Mouse (Mus musculus) brain, embryonic 18.5 days (tissue): ENCODE results near the gene Ccnk.

Experiments
- DNase-seq: peaks from one replicate; pipeline ENCODE4 v3.0.0-alpha.2; 2012; ENCODE audit warnings: low read depth, low spot score

Gene Ccnk

DNA sequence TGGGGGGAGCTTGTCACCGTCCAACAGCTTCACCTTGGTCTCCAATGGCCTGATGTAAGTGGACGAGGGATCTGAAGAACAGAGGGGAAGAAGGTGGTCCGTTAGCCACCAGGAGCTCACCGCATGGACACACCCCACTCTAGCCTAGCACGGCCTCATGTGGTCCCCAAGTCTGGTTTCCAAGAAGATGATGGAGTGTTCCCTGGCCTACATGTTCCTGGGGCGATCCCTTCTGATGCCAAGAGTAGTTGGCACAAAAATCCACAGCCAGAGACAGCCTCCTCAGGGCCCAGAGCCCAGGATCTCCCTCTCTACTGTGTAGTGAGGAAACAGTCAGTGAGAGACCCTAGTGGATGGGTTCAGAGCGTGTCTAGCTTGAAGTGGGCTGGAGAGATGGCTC is 42.3 kb downstream of the Ccnk start:
- no peak for DNase-seq

DNA sequence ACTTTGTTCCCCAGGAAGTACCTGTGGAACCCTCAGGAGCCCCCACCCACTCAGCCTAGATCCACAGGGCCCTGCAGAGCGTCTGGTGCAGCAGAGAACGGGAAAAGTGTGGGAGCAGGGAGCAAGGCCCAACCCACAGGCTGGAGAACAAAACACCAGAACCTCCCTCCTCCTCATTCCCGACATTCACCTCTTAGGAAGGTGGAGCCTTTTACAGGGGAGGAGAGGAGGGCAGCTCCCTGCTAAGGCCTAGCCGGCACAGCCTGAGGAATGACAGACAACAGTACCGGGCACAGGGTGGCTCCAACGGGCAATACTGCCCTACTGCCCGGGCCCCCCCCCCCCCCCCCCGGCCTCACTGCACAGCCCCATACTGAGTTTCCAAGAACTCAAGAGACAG is 44.0 kb downstream of the Ccnk start:
- no peak for DNase-seq

DNA sequence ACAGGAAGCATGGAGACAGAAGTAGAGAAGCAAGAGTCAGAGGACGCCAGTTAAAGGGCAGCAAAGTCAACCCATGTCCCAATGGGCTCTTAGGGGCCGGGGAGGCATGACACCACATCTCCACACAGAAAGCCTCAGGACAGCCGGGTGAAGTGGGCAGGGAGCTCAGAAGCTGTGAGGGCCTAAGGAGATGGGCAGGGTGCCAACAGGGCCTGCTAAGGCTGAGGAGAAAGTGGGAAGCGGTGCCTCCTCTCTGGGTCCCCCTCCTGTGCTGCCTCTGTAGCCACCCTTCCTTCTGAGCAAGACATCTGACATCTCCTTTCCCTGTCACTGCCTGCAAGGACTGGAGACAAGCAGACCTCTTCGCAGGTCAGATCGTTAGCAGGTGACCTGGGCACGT is 46.4 kb downstream of the Ccnk start:
- DNase-seq: no peak

DNA sequence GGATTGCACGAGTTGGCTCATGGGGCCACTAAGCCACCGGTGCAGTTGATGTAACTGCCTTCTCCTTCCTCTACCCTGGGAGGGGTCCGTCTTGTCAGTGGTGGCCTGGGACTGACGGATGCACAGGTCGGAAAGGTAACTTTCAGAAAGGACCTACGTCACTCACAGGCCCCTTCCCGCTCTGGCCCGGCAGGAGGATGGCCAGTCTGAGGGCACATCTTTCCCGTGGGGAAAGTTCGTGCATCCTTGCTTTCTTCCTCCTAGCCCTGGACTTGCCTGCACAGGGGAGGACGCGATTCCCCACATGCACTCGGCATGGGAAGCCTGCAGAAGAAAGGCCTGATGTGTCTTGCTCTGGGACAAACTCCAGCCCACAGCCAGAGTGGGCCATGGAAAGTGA is 46.8 kb downstream of the Ccnk start:
- no peak for DNase-seq

DNA sequence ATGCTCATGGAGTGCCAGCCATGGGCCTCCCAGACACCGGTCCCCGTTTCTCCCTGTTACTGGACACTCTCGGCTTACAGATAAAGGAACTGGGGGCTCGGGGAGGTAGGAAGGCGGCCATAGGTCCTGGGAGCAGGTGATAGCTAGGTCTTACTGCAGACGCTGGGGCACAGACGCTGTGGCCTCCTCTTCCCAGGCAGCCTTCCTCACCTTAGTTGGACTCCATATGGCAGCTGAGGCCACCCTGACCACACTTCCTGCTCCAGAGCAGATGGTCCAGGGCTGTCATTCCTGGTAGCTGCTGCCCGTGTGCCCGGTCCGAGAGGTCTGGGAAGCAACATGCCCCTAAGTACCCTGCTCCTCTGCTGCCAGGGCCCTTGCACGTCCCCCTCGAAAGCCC is 47.6 kb downstream of the Ccnk start:
- DNase-seq: no peak

DNA sequence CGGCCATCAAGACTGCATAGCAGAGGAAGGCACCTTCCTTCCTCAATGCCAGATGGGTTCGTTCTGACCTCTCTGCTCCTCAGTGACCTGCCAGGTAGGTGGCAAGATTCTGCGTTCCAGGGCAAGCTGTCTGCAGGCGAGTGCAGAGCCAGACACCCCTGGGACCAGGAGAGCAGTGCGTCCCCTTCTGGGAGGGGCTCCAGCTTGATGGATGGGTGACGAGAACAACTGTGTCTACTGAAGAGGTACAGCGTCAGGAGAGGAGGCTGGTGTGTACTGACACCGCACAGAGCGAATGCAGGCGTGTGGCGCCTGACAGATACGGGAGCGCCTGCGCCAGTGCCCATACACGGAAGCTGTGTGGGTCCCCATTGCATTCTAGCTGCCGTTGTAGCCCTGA is 48.1 kb downstream of the Ccnk start:
- DNase-seq: no peak

DNA sequence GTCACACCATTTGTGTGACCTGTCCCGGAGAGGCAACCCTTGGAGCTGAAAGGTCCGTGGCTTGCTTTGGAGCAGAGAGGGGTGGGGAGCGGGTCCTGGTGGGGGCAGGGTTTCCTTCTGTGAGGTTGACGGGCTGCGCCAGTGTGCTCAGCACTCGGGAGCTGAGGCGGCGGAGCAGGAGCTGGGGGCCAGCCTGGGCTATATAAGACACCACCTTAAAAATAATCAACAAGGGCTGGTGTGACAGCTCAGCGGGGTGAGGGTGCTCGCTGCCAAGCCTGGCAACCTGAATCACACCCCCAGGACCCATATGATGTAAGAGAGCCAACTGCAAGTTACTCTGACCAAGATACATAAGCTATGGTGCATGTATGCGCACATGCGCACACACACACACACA is 50.7 kb downstream of the Ccnk start:
- no peak for DNase-seq

DNA sequence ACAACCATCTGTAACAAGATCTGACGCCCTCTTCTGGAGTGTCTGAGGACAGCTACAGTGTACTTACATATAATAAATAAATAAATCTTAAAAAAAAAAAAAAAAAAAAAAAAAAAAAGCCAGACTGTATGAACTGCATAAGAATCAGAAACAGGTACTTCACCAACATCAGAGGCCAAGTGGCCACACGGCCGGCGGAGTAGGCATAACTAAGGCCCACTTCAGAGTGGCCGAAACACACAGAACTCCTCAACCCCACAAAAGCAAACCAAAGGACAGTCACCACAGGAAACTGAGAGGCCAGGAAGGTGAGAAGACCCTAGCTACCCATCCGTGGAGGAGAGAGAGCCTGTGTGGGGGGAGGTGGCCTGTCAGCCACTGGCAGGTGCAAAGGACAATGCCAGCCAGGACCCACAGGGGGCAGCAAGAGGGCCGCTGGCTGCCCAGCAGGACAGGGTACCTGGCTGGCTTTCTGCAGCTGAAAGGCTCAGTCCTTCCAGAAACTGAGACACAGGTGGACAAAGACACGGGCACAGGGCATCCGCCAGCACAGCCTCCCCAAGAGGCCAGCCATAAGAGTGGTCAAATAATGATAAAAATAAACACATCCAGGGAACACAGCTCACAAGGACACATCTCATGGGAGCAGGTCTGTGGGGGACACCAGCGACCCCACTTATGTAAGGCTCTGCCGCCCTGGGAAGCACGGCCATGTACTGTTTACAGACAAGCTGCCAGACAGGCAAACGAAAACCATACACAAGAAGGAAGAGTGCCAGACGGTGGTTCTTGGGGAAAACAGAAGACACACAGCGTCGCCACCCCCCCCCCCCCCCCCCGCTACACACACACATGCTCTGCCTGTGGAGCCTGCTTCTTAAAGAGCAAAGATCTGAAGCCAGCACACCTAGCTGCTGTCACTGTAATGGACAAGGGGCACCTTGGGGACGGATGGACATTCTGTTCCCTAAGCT is 51.7 kb downstream of the Ccnk start:
- DNase-seq: no peak

DNA sequence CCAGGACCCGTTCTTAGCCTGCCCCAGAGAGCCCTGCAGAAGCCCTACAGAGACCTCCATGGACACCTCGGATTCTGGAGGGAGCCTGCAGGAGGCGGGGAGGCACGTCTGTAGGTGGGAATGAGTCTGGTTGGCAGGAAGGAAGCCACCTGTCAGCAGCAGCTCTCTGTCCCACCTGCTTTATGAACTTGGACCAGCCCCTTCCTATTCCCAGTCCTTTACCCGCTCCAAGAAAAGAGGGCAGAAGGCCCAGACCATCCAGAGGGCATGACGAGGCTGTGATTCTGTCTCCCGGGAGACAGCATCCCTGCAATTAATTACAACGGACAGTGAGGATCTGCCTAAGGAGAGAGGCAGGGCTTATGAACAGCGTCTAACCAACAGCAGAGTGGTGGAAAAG is 52.5 kb downstream of the Ccnk start:
- no peak for DNase-seq

DNA sequence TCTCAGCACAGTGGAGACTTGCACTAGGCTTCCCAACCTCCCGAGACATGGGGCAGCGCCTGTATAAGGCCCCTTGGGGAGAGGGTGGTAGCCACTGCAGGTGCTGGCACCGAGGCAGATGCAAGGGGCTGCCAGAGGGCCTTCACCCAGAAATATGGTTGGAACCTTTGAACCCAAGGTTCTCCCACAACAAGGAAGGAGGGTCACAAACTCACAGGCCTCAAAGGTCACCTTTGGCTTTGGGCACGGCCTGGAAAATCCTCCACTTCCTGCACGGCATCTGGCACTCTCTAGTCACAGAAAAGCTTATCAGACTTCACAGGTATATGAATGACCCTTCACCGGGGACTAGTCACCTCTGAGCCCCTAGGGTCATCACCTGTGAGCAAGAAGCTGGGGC is 54.4 kb downstream of the Ccnk start:
- DNase-seq: no peak

DNA sequence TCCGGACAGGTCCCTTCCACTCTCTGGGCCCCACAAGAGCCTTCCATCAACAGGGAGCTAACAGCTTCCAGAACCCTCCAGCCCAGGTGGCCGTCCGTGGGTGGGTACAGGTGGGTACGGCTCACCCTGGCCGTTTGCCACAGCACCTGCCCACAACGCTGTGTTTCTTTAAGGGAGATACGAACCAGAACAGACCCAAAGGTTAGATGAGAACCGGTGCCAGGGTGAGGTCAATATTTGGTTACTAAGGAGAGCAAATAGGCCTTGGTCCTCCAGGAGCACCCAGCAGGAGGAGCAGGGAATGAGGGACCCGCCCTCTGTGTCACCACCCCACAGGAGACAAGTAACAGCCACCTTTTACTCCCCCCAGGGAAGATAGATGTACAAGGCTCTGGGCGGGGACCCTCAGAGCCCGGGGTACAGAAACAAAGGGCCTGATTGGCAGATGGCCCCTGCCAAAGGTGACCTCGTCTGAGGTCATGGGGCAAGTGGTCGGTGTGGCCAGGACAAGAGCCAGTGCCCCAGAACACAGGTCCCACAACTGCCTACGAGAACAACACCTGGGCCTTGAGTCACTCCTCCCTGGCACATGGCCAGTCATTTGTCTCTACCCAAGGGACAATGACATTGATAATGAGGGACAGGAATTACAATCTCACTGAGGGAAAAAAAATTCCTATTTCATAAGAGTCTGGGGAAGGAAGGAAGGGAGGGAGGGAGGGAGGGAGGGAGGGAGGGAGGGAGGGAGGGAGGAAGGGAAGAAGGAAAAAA is 55.6 kb downstream of the Ccnk start:
- no peak for DNase-seq

DNA sequence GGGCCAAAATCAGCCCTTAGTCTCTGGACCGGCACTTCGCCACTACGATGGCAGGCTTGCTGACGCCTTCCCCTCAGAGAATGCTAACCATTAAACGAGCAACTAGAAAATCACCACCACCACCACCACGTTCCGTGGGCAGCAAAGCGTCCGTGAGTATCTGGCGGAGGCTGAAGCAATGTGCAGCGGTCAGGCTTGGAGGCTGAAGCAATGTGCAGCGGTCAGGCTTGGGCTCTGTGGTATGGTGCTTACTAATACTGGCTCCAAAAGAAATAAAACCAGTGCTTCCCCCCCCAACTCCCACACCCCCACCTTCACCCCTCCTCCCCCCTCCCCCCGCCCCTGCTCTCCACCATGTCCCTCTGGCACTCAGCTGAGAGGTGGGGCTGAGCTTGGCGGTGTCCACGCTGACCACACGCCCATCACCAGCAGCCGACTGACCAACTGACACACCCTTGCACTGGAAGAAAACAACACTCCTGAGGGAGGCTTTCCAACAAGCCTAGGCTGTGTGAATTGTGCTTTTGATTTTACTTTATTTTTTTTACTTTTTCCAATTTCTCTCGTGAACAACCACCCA is 56.7 kb downstream of the Ccnk start:
- DNase-seq: no peak

DNA sequence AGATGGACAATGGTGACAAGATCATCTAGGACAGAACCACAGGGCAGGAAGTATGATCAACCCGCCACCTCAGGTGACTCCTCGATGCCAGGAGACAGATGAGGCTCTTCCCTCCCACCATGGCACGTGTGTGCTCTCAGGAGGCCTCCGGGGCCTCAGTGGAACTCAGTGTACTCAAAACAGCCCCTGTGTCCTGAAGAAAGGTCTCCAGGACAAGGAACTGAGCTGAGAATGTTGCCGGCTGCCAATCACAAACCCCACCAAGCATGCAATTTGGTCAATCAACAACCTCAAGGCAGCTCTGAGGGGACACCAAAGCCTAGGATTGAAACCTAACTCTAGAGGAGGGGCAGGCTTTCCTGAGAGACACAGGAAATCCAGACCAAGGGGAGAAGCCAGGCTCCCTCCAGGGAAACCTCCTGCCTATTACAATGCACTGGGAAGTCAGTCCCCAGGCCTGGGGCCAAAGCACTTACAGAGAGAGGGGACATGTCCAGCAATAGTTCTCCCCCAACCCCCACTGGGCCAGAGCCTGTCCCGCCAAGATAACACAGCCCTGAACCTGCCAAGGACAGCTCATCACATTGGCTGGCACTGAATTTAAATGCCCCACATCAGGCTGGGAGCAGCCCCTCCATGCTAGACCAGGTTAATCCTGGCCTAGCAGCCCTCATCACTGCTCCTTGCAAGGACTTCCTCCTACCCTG is 58.1 kb downstream of the Ccnk start:
- no peak for DNase-seq

DNA sequence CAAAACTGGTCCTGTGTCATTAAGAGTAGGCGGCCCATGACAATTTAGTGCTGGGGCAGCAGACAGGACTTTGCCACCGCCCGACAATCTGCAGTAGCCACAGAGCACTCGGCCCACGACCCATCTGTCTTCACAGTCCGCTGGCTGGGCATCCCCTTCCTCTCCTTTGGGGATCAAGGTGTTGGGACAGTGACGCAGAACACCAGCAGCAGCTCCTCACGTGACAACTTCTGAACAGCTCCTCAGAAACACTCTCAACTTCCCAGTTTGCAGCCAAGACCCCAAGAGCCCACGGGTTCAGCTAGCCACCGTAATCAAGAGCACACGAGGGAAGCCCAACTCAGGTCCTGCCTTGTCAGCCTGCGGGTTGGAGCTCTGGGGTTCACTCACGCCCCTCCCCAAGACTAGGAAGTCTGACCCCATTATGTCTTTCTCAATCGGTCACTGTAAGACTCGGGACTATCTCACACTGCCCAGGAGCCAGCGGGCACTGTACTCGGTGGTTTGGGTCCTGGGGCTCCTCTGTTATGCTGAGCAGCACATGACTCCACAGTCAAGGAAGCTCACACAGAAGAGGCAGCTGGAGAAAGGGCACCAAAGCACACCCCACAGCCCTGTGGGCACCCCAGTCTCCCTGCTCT is 59.1 kb downstream of the Ccnk start:
- DNase-seq: no peak

DNA sequence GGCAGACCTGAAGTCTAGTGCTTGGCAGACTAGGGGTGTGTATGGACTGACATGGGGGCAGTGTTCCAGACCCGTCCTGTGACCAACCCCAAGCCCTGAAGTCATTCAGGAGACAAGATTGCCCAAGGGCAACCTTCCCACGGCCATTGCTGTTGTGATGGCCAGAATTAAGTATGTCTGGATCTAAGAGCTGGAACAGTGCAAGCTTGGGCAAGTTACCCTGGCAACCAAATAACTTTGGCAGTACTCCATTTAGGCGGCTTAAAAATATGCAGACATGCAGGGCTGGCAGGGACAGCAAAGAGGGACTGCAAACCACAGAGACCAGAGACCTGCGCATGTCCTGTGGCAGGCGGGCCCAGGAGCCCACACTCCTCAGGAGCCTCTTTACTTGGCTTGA is 60.1 kb downstream of the Ccnk start:
- peak; percentile 63 for DNase-seq

DNA sequence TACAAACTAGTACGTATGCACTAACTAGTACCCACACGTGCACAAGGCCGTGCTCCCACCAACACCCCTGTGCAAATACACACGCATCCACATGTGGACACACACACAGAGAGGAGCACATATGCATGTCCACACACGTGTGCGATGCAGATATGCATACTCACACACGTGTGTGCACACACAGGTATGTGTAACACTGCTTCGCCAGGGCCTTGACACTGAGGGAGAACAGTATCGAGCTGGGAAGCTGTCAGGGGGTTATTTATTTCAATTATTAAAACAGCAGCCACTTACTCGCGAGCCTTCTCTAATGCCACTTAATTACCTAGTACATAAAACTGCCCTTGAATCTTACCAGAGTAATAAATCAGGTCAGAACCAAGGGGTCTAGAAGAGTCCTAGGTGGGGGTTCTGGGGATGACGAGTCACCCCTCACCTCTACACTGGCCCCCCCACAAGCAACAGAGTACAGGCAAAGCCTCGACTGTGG is 61.1 kb downstream of the Ccnk start:
- no peak for DNase-seq

DNA sequence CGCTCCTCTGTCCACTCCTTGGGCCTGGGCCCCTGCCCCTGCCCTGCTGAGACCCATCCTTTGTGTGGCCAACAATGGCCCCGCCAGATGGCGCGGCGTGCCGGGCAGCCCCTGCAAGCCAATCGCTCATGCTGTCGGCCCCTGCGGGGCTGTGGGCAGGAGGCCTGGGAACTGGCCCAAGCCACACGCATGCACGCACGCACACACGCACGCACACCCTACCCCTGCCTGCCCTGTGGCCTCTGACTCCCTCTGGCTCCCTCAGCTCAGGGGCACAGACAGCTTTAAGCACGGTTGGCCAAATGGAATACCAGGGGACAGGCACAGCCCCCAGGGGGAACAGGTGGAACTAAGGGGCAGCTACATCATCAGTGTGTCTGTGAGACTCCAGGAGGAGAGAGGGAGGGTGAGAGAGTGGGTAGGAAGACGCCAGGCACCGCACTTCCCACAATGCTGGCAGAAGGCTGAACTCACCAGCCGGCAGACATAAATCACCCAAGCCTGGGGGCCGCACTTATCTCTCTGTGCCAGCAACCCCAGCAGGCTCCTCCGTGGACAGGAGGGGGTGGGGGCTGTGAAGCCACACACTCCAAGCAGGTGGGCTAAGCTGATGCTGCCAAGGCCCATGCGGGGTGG is 61.7 kb downstream of the Ccnk start:
- no peak for DNase-seq

DNA sequence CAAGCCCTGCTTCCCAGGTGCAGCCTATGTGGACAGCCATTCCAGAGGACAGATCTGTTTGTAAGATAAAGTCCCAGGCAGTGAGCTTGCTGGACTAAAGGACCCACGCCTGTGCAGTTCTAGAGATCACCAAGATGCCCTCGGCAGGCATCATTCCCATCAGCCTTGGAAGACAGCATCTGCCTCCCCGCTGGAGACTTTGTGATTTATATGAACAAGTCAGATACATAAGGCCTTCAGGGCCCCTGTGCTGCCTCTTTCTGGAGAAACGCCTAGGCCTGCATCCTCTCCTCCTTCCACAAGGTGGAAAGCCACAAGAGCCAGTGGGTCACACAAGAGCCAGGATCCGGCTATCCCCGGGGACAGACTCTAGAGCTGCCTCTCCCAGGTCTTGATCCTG is 62.2 kb downstream of the Ccnk start:
- DNase-seq: no peak

DNA sequence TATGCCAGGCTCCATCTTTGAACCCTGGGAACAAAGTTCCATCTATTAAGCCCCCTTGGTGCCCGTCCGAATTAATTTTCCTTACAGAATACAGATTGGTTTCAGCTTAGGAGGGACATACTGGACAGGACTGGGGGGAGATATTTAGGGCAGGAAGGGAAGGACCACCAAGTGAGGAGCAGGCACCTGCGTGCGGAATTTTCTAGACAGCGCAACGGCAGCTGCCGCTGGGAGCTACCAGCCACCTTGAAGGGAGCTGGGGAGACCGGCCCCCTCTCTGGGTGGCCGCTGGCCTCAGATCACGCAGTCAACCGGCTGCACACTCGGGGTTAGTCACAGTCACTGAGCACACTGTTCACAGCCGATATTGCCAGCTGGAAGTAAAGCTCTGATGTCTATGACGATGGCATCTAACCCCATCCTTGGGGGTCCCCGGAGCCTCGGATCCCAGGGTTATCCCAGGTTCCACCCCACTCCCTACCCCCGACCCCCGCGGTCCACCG is 62.9 kb downstream of the Ccnk start:
- DNase-seq: no peak

DNA sequence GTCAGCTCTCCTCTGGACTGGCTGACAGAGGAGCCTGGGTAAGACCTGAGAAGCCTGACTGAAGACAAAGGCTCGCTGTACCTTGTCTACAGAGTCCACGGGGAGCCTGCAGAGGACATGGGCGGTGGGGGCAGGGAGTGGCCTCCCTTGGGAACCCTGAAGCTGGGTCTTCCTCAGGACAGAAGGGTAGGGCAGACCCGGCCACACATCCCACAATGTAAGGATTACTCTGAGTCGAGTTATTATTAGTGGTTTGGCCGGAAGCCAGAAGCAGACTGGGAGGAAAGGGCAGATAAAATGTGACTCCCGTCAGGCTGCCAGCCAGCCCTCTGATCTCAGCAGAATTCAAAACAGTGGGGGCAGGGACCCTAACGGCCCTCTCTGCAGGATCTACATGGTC is 65.4 kb downstream of the Ccnk start:
- DNase-seq: no peak

DNA sequence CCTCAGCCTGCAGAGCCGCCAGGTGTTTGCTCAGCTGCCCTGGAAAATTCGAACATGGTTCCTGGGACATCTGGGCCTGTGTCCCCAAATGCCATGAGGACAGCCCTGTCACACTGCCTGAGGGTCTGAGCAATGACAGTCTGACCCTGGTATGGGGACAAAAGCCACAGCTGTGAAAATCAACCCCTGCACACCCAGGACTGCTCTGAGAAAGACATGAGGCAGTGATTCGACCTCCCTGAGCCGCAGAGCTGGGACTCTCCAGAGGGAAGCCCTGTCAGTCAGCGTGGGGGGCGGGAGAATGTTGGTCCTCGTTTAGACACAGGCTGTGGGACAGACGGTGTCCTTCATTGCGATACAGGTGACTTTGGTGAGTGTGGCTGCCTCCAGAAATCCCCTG is 66.2 kb downstream of the Ccnk start:
- no peak for DNase-seq
